Mouse (Mus musculus) stomach, postnatal 0 days (tissue): ENCODE measurements at regions not wholly inside any gene's neighbourhood (a gene's known extent, or its start where the extent isn't known, plus 50 kb on each side); places are given as distances from the start of the nearest gene placed in this dataset.

Experiments used
- CTCF ChIP-seq: IDR thresholded peaks from 2 replicates; pipeline ENCODE4 v1.5.1; 2016; ENCODE audit warnings: antibody characterized with exemption, low read depth, mild to moderate bottlenecking, moderate library complexity
- EP300 ChIP-seq: optimal IDR thresholded peaks from 2 replicates; pipeline ENCODE3; 2016; ENCODE audit warnings: antibody characterized with exemption

DNA sequence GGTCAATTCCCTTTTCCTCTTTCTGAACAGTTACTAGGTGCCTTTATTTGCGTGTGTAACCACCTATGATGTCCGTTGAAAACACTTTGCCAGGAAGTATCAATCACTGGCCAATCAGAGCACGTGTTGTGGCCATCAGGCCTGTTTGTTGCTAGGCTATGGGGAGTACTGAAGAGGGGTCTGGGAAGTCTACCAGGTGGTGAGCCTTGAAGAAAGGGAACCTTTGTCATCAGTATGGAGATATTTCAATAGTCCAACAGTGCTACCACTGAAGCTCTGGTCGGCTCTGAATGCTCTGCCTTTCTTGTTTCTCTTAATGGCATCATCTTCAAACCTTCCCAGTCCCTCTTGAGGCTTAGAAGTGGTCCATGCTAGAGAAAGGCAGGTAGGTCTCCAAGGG lies 124.6 kb upstream of the Bcor start:
- TF ChIP-seq CTCF (no peak), EP300 (no peak)
